Mouse (Mus musculus) E14TG2a.4 (cell line): ENCODE data around the gene Camk2b.

ENCODE experiments used
- H3K27me3 ChIP-seq: 2 replicates; pipeline ENCODE4 v1.6.1; 2014; ENCODE audit warnings: low read length, control low read depth; ENCODE audit not compliant: insufficient read depth
- H3K36me3 ChIP-seq: 2 replicates; pipeline ENCODE4 v1.6.1; 2014; ENCODE audit warnings: low read length, control low read depth; ENCODE audit not compliant: insufficient read depth
- H3K4me1 ChIP-seq: replicated peaks from 2 replicates; pipeline ENCODE4 v1.6.1; 2014; ENCODE audit warnings: low read depth, low read length, control low read depth
- H3K4me3 ChIP-seq: replicated peaks from 2 replicates; pipeline ENCODE4 v1.5.1; 2014; ENCODE audit warnings: mild to moderate bottlenecking, low read length
- H3K9me3 ChIP-seq: 2 replicates; pipeline ENCODE4 v1.6.1; 2014; ENCODE audit warnings: low read length, control low read depth
- CTCF ChIP-seq: conservative IDR thresholded peaks from 2 replicates; pipeline ENCODE4 v1.5.1; 2014; ENCODE audit warnings: low read length
- NANOG ChIP-seq: IDR thresholded peaks from 2 replicates; pipeline ENCODE4 v1.6.1; 2014; ENCODE audit warnings: borderline replicate concordance, low read length, mixed read lengths
- POU5F1 ChIP-seq: IDR thresholded peaks from 2 replicates; pipeline ENCODE4 v1.6.1; 2014; ENCODE audit warnings: low read length, borderline replicate concordance

Camk2b gene

GRCm38 (mm10) chr11:5989954-5990593, 76.1 kb downstream of the Camk2b start:
- TF ChIP-seq NANOG: no peak
- no peak for TF ChIP-seq CTCF
- no peak for TF ChIP-seq POU5F1
- peaks cover 44% of the 10 kb centered on the region for H3K4me1 ChIP-seq
- no peaks in the 10 kb centered on the region for H3K27me3 ChIP-seq
- H3K36me3 ChIP-seq: peaks cover 26% of the 10 kb centered on the region
- H3K4me3 ChIP-seq: no peak overlapping the region
- no peaks in the 10 kb centered on the region for H3K9me3 ChIP-seq

GRCm38 (mm10) chr11:5988126-5988525, 78.0 kb downstream of the Camk2b start:
- Histone ChIP-seq H3K27me3 (no peaks in the 10 kb centered on the region), H3K4me1 (peaks cover 44% of the 10 kb centered on the region)
- TF ChIP-seq NANOG (no peak), CTCF (no peak), POU5F1 (no peak)

GRCm38 (mm10) chr11:5983629-5984028, 82.5 kb downstream of the Camk2b start:
- peaks cover 47% of the 10 kb centered on the region for H3K36me3 ChIP-seq
- no peaks in the 10 kb centered on the region for H3K9me3 ChIP-seq
- TF ChIP-seq CTCF: no peak
- no peak for TF ChIP-seq POU5F1
- no peak for TF ChIP-seq NANOG
- no peaks in the 10 kb centered on the region for H3K27me3 ChIP-seq
- H3K4me1 ChIP-seq: peaks cover 54% of the 10 kb centered on the region
- no peak overlapping the region for H3K4me3 ChIP-seq

More at GRCm38 (mm10) chr11:5988126-5988525, 78.0 kb downstream of the Camk2b start:
- Histone ChIP-seq H3K9me3 (no peaks in the 10 kb centered on the region), H3K4me3 (no peak overlapping the region), H3K36me3 (peaks cover 33% of the 10 kb centered on the region)

- no peaks in the 10 kb centered on the region for H3K27me3 ChIP-seq
- peak overlapping the region; percentile 52 for H3K4me3 ChIP-seq
- H3K4me1 ChIP-seq: peaks cover 66% of the 10 kb centered on the region
- no peaks in the 10 kb centered on the region for H3K9me3 ChIP-seq
- TF ChIP-seq CTCF (no peak), POU5F1 (no peak), NANOG (no peak)
- H3K36me3 ChIP-seq: peaks cover 40% of the 10 kb centered on the region
Observed at GRCm38 (mm10) chr11:5981323-5981722, 84.8 kb downstream of the Camk2b start.

GRCm38 (mm10) chr11:5980561-5980960, 85.6 kb downstream of the Camk2b start:
- Histone ChIP-seq H3K27me3 (no peaks in the 10 kb centered on the region), H3K4me1 (peaks cover 73% of the 10 kb centered on the region), H3K9me3 (no peaks in the 10 kb centered on the region), H3K36me3 (peaks cover 40% of the 10 kb centered on the region), H3K4me3 (peak overlapping the region; percentile 52; the same call in 1 of the 2 replicates)
- TF ChIP-seq NANOG (no peak), POU5F1 (no peak), CTCF (no peak)

GRCm38 (mm10) chr11:5980108-5980507, 86.1 kb downstream of the Camk2b start:
- Histone ChIP-seq H3K36me3 (peaks cover 36% of the 10 kb centered on the region), H3K4me1 (peaks cover 75% of the 10 kb centered on the region), H3K27me3 (no peaks in the 10 kb centered on the region), H3K4me3 (no peak overlapping the region), H3K9me3 (no peaks in the 10 kb centered on the region)
- TF ChIP-seq CTCF: no peak
- no peak for TF ChIP-seq POU5F1
- no peak for TF ChIP-seq NANOG

- Histone ChIP-seq H3K9me3 (no peaks in the 10 kb centered on the region), H3K27me3 (no peaks in the 10 kb centered on the region), H3K4me3 (no peak overlapping the region), H3K4me1 (peaks cover 76% of the 10 kb centered on the region), H3K36me3 (peaks cover 28% of the 10 kb centered on the region)
- TF ChIP-seq NANOG (no peak), CTCF (no peak)
Observed at GRCm38 (mm10) chr11:5979088-5979487, 87.1 kb downstream of the Camk2b start.

GRCm38 (mm10) chr11:5976106-5976505, 90.1 kb downstream of the Camk2b start:
- TF ChIP-seq NANOG (no peak), CTCF (no peak), POU5F1 (no peak)
- H3K9me3 ChIP-seq: no peaks in the 10 kb centered on the region
- peaks cover 88% of the 10 kb centered on the region for H3K4me1 ChIP-seq
- H3K4me3 ChIP-seq: no peak overlapping the region
- peaks cover 8% of the 10 kb centered on the region; the same call in 1 of the 2 replicates for H3K27me3 ChIP-seq
- peaks cover 19% of the 10 kb centered on the region for H3K36me3 ChIP-seq

GRCm38 (mm10) chr11:5975068-5975467, 91.1 kb downstream of the Camk2b start:
- TF ChIP-seq NANOG (no peak), POU5F1 (no peak), CTCF (no peak)
- peaks cover 25% of the 10 kb centered on the region for H3K36me3 ChIP-seq
- H3K27me3 ChIP-seq: peaks cover 13% of the 10 kb centered on the region; the same call in 1 of the 2 replicates
- no peak overlapping the region for H3K4me3 ChIP-seq
- H3K4me1 ChIP-seq: peaks cover 88% of the 10 kb centered on the region
- no peaks in the 10 kb centered on the region for H3K9me3 ChIP-seq
